Mouse (Mus musculus): Measurements from ENCODE around the gene Thtpa. TPM values are rescaled to one million over a fixed set of nuclear protein-coding genes. Genes with fewer than 3 reads are reported as not detected.

Gene Thtpa
- polyA plus RNA-seq, 1 experiment = 12.3 TPM

GRCm38 (mm10) chr14:55091209-55091865 is 3.2 kb upstream of the Thtpa start:
- Histone ChIP-seq H3K4me3 (ENCODE audit: insufficient read depth, low read length) (peak overlapping the region; percentile 77), H3K27ac (ENCODE audit: insufficient read depth, low read depth, low read length) (peak overlapping the region; percentile 28), H3K4me1 (ENCODE audit: control insufficient read depth, insufficient read depth, low read length) (peaks cover 29% of the 10 kb centered on the region)
- TF ChIP-seq POLR2A (IDR thresholded peaks at IDR 0.05; ENCODE audit: borderline replicate concordance, low read depth, low read length) (no peak), CTCF (IDR thresholded peaks at IDR 0.05; ENCODE audit: low read depth, low read length) (no peak)

GRCm38 (mm10) chr14:55092011-55092577 is 2.5 kb upstream of the Thtpa start, which contains the start of gene Zfhx2:
TSS of gene Zfhx2 (minus strand) at chr14:55092324.
- Histone ChIP-seq H3K4me3 (ENCODE audit: insufficient read depth, low read length) (peak within 1 kb of the TSS; percentile 77), H3K27ac (ENCODE audit: insufficient read depth, low read depth, low read length) (peak within 1 kb of the TSS; percentile 28), H3K4me1 (ENCODE audit: control insufficient read depth, insufficient read depth, low read length) (peaks cover 36% of the 10 kb centered on the region)
- no peak for TF ChIP-seq POLR2A (IDR thresholded peaks at IDR 0.05; ENCODE audit: borderline replicate concordance, low read depth, low read length)
- no peak for TF ChIP-seq CTCF (IDR thresholded peaks at IDR 0.05; ENCODE audit: low read depth, low read length)

GRCm38 (mm10) chr14:55093927-55094326 is 657 bp upstream of the Thtpa start:
- TF ChIP-seq CTCF (IDR thresholded peaks at IDR 0.05; ENCODE audit: low read depth, low read length) (no peak), POLR2A (IDR thresholded peaks at IDR 0.05; ENCODE audit: borderline replicate concordance, low read depth, low read length) (no peak)
- Histone ChIP-seq H3K4me3 (ENCODE audit: insufficient read depth, low read length) (no peak overlapping the region), H3K4me1 (ENCODE audit: control insufficient read depth, insufficient read depth, low read length) (peaks cover 45% of the 10 kb centered on the region)

GRCm38 (mm10) chr14:55095263-55095662 is 679 bp downstream of the Thtpa start:
- Histone ChIP-seq H3K4me1 (ENCODE audit: control insufficient read depth, insufficient read depth, low read length) (peaks cover 32% of the 10 kb centered on the region), H3K27ac (ENCODE audit: insufficient read depth, low read depth, low read length) (peak overlapping the region; percentile 63), H3K4me3 (ENCODE audit: insufficient read depth, low read length) (peak overlapping the region; percentile 95)
- TF ChIP-seq POLR2A (IDR thresholded peaks at IDR 0.05; ENCODE audit: borderline replicate concordance, low read depth, low read length) (no peak), CTCF (IDR thresholded peaks at IDR 0.05; ENCODE audit: low read depth, low read length) (no peak)

More at GRCm38 (mm10) chr14:55093927-55094326, 657 bp upstream of the Thtpa start:
- H3K27ac ChIP-seq (ENCODE audit: insufficient read depth, low read depth, low read length) = no peak overlapping the region

GRCm38 (mm10) chr14:55095671-55096070 is 1.1 kb downstream of the Thtpa start:
- Histone ChIP-seq H3K4me3 (ENCODE audit: insufficient read depth, low read length) (peak overlapping the region; percentile 95), H3K27ac (ENCODE audit: insufficient read depth, low read depth, low read length) (peak overlapping the region; percentile 63; the same call in 1 of the 2 replicates), H3K4me1 (ENCODE audit: control insufficient read depth, insufficient read depth, low read length) (peaks cover 30% of the 10 kb centered on the region)
- TF ChIP-seq POLR2A (IDR thresholded peaks at IDR 0.05; ENCODE audit: borderline replicate concordance, low read depth, low read length) (no peak), CTCF (IDR thresholded peaks at IDR 0.05; ENCODE audit: low read depth, low read length) (no peak)

- TF ChIP-seq POLR2A (IDR thresholded peaks at IDR 0.05; ENCODE audit: borderline replicate concordance, low read depth, low read length) (no peak), CTCF (IDR thresholded peaks at IDR 0.05; ENCODE audit: low read depth, low read length) (no peak)
- Histone ChIP-seq H3K27ac (ENCODE audit: insufficient read depth, low read depth, low read length) (no peak overlapping the region), H3K4me1 (ENCODE audit: control insufficient read depth, insufficient read depth, low read length) (peaks cover 25% of the 10 kb centered on the region), H3K4me3 (ENCODE audit: insufficient read depth, low read length) (peak overlapping the region; percentile 0; the same call in 1 of the 2 replicates)
Measured at GRCm38 (mm10) chr14:55096573-55097087, 2.0 kb downstream of the Thtpa start.

GRCm38 (mm10) chr14:55097646-55098045 is 3.1 kb downstream of the Thtpa start:
- TF ChIP-seq CTCF (IDR thresholded peaks at IDR 0.05; ENCODE audit: low read depth, low read length) = no peak
- no peak for TF ChIP-seq POLR2A (IDR thresholded peaks at IDR 0.05; ENCODE audit: borderline replicate concordance, low read depth, low read length)
- Histone ChIP-seq H3K4me1 (ENCODE audit: control insufficient read depth, insufficient read depth, low read length) (peaks cover 25% of the 10 kb centered on the region), H3K27ac (ENCODE audit: insufficient read depth, low read depth, low read length) (peak overlapping the region; percentile 77), H3K4me3 (ENCODE audit: insufficient read depth, low read length) (no peak overlapping the region)

GRCm38 (mm10) chr14:55098067-55098466 is 3.5 kb downstream of the Thtpa start:
- TF ChIP-seq POLR2A (IDR thresholded peaks at IDR 0.05; ENCODE audit: borderline replicate concordance, low read depth, low read length) (no peak), CTCF (IDR thresholded peaks at IDR 0.05; ENCODE audit: low read depth, low read length) (peak; percentile 64)
- Histone ChIP-seq H3K4me1 (ENCODE audit: control insufficient read depth, insufficient read depth, low read length) (peaks cover 25% of the 10 kb centered on the region), H3K4me3 (ENCODE audit: insufficient read depth, low read length) (no peak overlapping the region), H3K27ac (ENCODE audit: insufficient read depth, low read depth, low read length) (peak overlapping the region; percentile 77)

- H3K4me1 ChIP-seq (ENCODE audit: control insufficient read depth, insufficient read depth, low read length) = peaks cover 24% of the 10 kb centered on the region
Measured at GRCm38 (mm10) chr14:55101592-55101991, 7.0 kb downstream of the Thtpa start.

GRCm38 (mm10) chr14:55102253-55102785 is 7.7 kb downstream of the Thtpa start:
- no peak for TF ChIP-seq POLR2A (IDR thresholded peaks at IDR 0.05; ENCODE audit: borderline replicate concordance, low read depth, low read length)
- TF ChIP-seq CTCF (IDR thresholded peaks at IDR 0.05; ENCODE audit: low read depth, low read length) = no peak
- no peak overlapping the region for H3K27ac ChIP-seq (ENCODE audit: insufficient read depth, low read depth, low read length)
- H3K4me1 ChIP-seq (ENCODE audit: control insufficient read depth, insufficient read depth, low read length) = peaks cover 23% of the 10 kb centered on the region
- no peak overlapping the region for H3K4me3 ChIP-seq (ENCODE audit: insufficient read depth, low read length)

More at GRCm38 (mm10) chr14:55101592-55101991, 7.0 kb downstream of the Thtpa start:
- H3K27ac ChIP-seq (ENCODE audit: insufficient read depth, low read depth, low read length) = no peak overlapping the region
- H3K4me3 ChIP-seq (ENCODE audit: insufficient read depth, low read length) = no peak overlapping the region
- TF ChIP-seq POLR2A (IDR thresholded peaks at IDR 0.05; ENCODE audit: borderline replicate concordance, low read depth, low read length) = no peak
- TF ChIP-seq CTCF (IDR thresholded peaks at IDR 0.05; ENCODE audit: low read depth, low read length) = peak; percentile 57
